Mouse (Mus musculus) macrophage (primary cell): ENCODE measurements around the gene Crnn. TPM values are rescaled to one million over a fixed set of nuclear protein-coding genes. Genes with fewer than 3 reads are reported as not detected.

ENCODE experiments used
- H3K27ac ChIP-seq: fragments of 350-480 bp; formaldehyde crosslinking; 2 replicates; pipeline ENCODE4 v1.9.0; 2021
- H3K36me3 ChIP-seq: fragments of 350-480 bp; formaldehyde crosslinking; 2 replicates; pipeline ENCODE4 v1.9.0; 2021; ENCODE audit errors: inconsistent target
- H3K4me3 ChIP-seq: fragments of 350-480 bp; formaldehyde crosslinking; 2 replicates; pipeline ENCODE4 v1.9.0; 2021; ENCODE audit errors: inconsistent target
- H3K79me2 ChIP-seq: fragments of 350-480 bp; formaldehyde crosslinking; 2 replicates; pipeline ENCODE4 v1.9.0; 2021; ENCODE audit errors: inconsistent target
- WGBS: methylation state at CpG from one replicate; pipeline ENCODE4 v1.1.7; 2026; ENCODE audit warnings: inconsistent platforms; ENCODE audit not compliant: missing documents; 5-methylcytosine and 5-hydroxymethylcytosine counted together
- polyA plus RNA-seq: library from polyadenylated mRNA; stranded (reverse); fragments of 250-400 nt; gene quantifications from 3 replicates; pipeline ENCODE4 v1.2.4, GENCODE M21; 2018; ENCODE audit warnings: inconsistent platforms
- total RNA-seq, 78 experiments: library from RNA; depleted of rRNA; stranded (reverse); fragments of 250-400 nt; gene quantifications; 1 replicate in 9 of 78; 2 replicates in 24 of 78; 3 replicates in 43 of 78; 4 replicates in 2 of 78; pipeline ENCODE4 v1.2.4; 2018; ENCODE audit warnings: inconsistent platforms in 56 of 78

Crnn gene
- total RNA-seq (2018; cell fraction: chromatin; rRNA removed) = not detected
- total RNA-seq (2018; cell fraction: cytosol; rRNA removed) = not detected
- total RNA-seq (2018; cell fraction: nucleus; rRNA removed) = not detected
- polyA plus RNA-seq = not detected in 3 replicates

DNA sequence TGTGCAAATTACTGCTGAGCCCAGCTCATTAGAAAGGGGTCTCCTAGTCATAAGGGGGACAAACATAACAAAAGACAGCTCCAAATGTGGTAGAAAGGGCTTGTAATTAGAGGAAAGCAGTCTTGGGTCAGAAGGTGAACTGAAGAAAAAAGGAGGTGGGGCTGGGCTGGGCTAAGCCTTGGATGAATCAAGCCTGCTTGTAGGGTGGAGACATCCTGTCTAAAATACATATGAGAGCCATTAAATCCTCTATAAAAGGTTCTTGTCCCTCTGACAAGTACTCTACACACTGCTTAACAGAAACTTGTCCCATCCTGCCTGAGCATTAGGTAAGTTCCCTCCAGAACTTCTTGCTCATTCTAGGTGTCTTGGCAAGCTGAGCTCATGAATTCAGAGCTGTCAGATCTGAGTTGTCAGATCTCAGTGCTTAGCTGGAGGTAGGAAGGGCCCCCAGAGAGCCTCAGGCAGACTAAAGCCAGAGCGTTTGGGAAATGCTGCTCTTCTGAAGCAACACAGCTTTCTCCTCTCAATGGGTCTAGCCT, at the start of gene Crnn:
Crnn (plus strand) TSS at position 278 of the 542 bp plus-strand sequence.
- Histone ChIP-seq H3K27ac (no peak within 1 kb of the TSS), H3K4me3 (no peak within 1 kb of the TSS), H3K36me3 (no peaks in the 10 kb centered on the region), H3K79me2 (no peaks in the 10 kb centered on the region)
- WGBS = 86% methylated on average over 1 of the region's 1 CpGs

DNA sequence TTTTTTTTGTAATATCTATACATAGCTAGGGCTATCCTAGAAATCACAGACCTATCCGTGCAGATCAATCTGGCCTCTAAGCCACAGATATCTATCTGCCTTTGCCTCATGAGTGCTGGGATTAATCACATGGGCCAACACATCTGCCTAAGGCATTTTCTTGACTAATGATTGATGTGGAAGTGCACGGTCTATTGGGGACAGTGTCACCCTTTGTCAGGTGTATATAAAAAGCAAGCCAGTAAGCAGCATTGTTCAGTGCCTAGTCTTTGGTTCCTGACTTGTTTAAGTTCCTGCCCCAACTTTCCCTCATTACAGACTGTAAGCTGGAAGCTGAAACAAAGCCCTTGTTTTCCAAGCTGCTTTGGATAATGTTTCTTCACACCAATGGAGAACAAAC, 48.1 kb upstream of the Crnn start:
- Histone ChIP-seq H3K27ac (no peak overlapping the region), H3K4me3 (no peak overlapping the region), H3K36me3 (no peaks in the 10 kb centered on the region), H3K79me2 (no peaks in the 10 kb centered on the region)
- 75% methylated on average over 2 of the region's 2 CpGs for WGBS

- Histone ChIP-seq H3K27ac (no peak overlapping the region), H3K4me3 (no peak overlapping the region), H3K79me2 (no peaks in the 10 kb centered on the region), H3K36me3 (no peaks in the 10 kb centered on the region)
- WGBS = 61% methylated on average over 5 of the region's 5 CpGs
These were observed 32.9 kb upstream of the Crnn start for GRCm38 (mm10) chr3:93111668-93112067.

DNA sequence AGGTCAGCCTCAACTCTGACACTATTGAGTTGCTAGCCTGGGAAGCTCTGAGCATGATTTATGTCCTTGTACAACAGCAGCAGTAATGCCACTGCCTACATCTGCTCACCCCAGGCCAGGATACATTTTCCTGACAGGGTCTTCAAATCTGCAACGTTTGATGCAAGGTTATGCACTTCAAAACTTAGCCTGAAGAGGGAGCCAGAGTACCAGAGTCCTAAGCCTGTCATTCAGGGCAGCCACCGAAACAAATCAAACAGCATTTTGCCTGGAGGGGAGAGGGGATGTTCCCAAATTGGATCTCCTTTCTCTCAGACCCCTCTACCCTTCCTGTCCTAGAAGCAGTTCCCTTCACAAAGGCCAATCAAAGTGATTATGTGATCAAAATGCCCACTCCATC, 30.1 kb upstream of the Crnn start:
- Histone ChIP-seq H3K79me2 (no peaks in the 10 kb centered on the region), H3K27ac (no peak overlapping the region), H3K4me3 (no peak overlapping the region), H3K36me3 (no peaks in the 10 kb centered on the region)
- WGBS = 9% methylated on average over 2 of the region's 2 CpGs

DNA sequence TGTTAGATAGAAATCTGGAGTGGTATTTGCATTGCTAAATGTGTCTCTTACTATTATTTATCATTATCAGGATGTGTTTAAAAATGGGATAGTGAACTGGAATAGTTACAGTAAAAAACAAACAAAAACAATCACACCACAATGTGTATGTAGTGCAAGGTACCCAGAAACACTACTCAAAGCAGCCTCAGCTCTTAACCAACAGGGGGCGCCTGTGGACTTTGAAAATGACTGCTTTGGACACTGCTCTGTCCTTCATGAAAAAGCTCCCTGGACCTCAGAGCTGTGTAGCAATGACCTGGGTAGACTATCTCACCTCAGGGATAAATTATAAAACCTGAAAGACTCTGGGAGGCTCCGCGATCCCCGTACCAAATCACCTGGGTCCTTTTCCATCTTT, 25.5 kb upstream of the Crnn start:
- H3K27ac ChIP-seq = no peak overlapping the region
- 54% methylated on average over 4 of the region's 4 CpGs for WGBS
- no peaks in the 10 kb centered on the region for H3K36me3 ChIP-seq
- no peak overlapping the region for H3K4me3 ChIP-seq
- H3K79me2 ChIP-seq = no peaks in the 10 kb centered on the region

DNA sequence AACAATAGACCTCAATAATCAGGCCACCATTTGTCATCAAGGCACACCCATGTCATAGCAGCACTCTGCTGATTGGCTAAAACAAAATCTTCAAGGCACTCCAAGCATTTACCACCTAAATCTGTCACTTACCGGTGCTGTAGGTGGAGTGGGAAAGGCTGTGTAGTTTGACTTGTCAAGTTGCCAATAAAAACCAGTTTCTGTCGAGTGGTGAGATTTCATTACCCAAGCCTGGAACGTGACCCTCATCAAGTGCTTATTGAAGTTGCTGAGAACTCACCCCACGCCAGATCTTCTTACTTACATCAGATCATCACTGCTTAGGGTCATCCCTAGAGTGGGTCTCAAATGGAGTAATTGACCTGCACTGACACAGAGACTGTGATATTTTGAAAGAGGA, 16.5 kb upstream of the Crnn start:
- no peak overlapping the region for H3K4me3 ChIP-seq
- H3K36me3 ChIP-seq = no peaks in the 10 kb centered on the region
- no peak overlapping the region for H3K27ac ChIP-seq
- H3K79me2 ChIP-seq = no peaks in the 10 kb centered on the region
- WGBS = 44% methylated on average over 4 of the region's 4 CpGs

DNA sequence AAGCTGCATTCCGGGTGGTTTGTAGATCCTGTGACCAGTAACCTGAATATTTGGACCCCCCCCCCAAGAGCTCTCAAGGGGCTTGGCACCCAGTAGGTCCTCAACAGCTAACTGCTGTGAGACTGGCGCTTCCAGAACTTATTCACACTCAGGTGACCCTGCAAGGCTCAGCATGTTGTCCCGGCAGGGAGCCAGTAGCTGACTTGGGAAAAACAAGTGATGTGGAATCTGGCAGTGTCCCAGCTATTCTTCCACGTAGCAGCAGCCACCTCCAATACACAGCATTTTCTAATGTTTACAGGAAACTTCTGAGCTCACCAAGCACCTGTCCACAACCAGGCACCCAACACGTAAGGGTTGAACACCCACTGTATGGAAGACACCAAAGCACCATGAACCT, 15.5 kb upstream of the Crnn start:
- no peaks in the 10 kb centered on the region for H3K36me3 ChIP-seq
- no peak overlapping the region for H3K27ac ChIP-seq
- H3K79me2 ChIP-seq = no peaks in the 10 kb centered on the region
- H3K4me3 ChIP-seq = no peak overlapping the region
- WGBS = 71% methylated on average over 5 of the region's 5 CpGs

- Histone ChIP-seq H3K36me3 (no peaks in the 10 kb centered on the region), H3K79me2 (no peaks in the 10 kb centered on the region), H3K4me3 (no peak overlapping the region), H3K27ac (no peak overlapping the region)
- WGBS = 24% methylated on average over 3 of the region's 3 CpGs
These were observed 14.1 kb upstream of the Crnn start for GRCm38 (mm10) chr3:93130460-93130859.

GRCm38 (mm10) chr3:93162502-93162901, 17.9 kb downstream of the Crnn start:
- H3K79me2 ChIP-seq = no peaks in the 10 kb centered on the region
- no peaks in the 10 kb centered on the region for H3K36me3 ChIP-seq
- no peak overlapping the region for H3K27ac ChIP-seq
- H3K4me3 ChIP-seq = no peak overlapping the region
- 78% methylated on average over 6 of the region's 6 CpGs for WGBS

GRCm38 (mm10) chr3:93162996-93163592, 18.5 kb downstream of the Crnn start:
- no peak overlapping the region for H3K4me3 ChIP-seq
- H3K79me2 ChIP-seq = no peaks in the 10 kb centered on the region
- no peak overlapping the region for H3K27ac ChIP-seq
- 82% methylated on average over 1 of the region's 1 CpGs for WGBS
- H3K36me3 ChIP-seq = no peaks in the 10 kb centered on the region

DNA sequence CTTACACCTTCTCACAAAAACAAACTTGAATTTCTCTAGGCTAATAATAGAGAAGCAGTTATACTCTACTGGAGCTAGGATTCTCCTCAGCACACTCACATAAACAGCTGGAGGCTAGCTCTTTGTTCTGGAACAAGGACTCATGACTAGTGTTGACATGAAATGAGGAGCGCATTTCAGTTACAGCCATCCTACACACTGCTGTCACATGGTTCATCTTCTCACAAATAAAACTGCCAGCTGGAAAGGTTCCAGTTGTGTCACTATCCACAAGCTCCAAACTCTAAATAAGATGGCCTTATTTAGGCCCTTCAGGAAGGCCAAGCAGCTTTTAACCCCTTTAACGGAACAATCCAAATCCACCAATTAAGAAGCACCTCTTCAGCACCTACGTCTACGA, 36.3 kb downstream of the Crnn start:
- Histone ChIP-seq H3K27ac (no peak overlapping the region), H3K4me3 (no peak overlapping the region), H3K79me2 (no peaks in the 10 kb centered on the region), H3K36me3 (no peaks in the 10 kb centered on the region)
- WGBS = 95% methylated on average over 4 of the region's 4 CpGs

DNA sequence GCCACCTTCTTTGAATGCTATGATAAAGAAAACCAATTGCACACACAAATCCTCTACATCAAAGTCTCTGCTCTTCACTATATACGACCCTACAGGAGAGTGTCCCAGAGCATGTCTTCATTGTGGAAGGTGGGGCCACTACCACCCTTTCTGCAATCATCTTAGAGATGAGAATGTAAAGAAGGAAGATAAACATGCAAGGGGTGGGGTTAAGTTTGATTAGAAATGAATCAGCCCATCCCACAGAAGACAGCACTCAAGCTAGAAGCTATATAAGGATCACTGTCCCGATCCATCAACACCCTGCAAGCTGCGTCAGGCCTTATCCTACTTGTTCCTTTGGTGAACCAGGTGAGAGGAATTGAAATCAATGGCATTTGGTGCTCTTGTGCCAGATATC, 52.4 kb downstream of the Crnn start, which contains the start of gene Flg2:
Flg2 (plus strand) TSS at position 301 of the 400 bp plus-strand sequence.
- H3K27ac ChIP-seq = no peak within 1 kb of the TSS
- H3K79me2 ChIP-seq = no peaks in the 10 kb centered on the region
- WGBS = 93% methylated on average over 3 of the region's 3 CpGs
- H3K36me3 ChIP-seq = no peaks in the 10 kb centered on the region
- no peak within 1 kb of the TSS for H3K4me3 ChIP-seq

Other genes with a start within 250 kb of the Crnn start
- gene Lce3a, start 218.6 kb upstream of the Crnn start, polyA plus RNA-seq = not detected in 3 replicates
- not detected in 3 replicates for gene Lce3b, start 211.8 kb upstream of the Crnn start, polyA plus RNA-seq
- not detected in 3 replicates for gene Lce3c, start 200.3 kb upstream of the Crnn start, polyA plus RNA-seq
- not detected in 3 replicates for gene Lce3d, start 187.4 kb upstream of the Crnn start, polyA plus RNA-seq
- not detected in 3 replicates for gene Lce3e, start 177.7 kb upstream of the Crnn start, polyA plus RNA-seq
- not detected in 3 replicates for gene Lce3f, start 152.6 kb upstream of the Crnn start, polyA plus RNA-seq
- gene Crct1, start 129.1 kb upstream of the Crnn start, polyA plus RNA-seq = not detected in 3 replicates
- gene Lce1m, start 125.7 kb upstream of the Crnn start, polyA plus RNA-seq = not detected in 3 replicates
- gene Gm4858, start 76.0 kb upstream of the Crnn start, polyA plus RNA-seq = not detected in 3 replicates
- gene Flg2, start 52.5 kb downstream of the Crnn start, polyA plus RNA-seq = not detected in 3 replicates
- not detected in 3 replicates for gene Flg, start 128.7 kb downstream of the Crnn start, polyA plus RNA-seq
- not detected in 3 replicates for gene Hrnr, start 175.0 kb downstream of the Crnn start, polyA plus RNA-seq
- not detected in 3 replicates for gene Rptn, start 248.9 kb downstream of the Crnn start, polyA plus RNA-seq